Mouse (Mus musculus): ENCODE data around the gene Dhrs7b.

DNA sequence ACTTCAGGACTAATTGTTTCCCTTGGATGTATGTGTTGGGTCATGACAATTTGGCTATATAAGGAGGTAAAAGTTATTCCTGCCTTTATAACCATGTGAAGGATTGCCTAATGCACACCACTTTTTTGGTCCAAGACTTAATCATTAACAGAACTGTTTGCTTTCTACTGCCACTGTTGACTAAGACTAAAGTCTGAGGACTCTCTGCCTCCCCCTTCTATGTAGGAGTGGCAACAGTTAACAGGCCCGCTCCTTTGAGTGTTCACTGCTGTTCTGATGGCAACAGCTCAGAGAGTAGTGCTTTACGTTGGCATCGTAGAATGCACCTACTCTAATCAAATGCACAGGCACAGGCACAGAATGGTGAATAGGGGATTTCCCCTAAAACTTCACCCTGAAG, 5.2 kb upstream of the Dhrs7b start:
- TF ChIP-seq CTCF (IDR thresholded peaks at IDR 0.05; ENCODE audit: low read depth, low read length) (no peak), TAL1 (conservative IDR thresholded peaks at IDR 0.05; ENCODE audit: low read depth, low read length) (no peak), GATA2 (IDR thresholded peaks at IDR 0.05; ENCODE audit: borderline replicate concordance, low read depth, low read length) (no peak)
